Comparison of ENCODE assay signal across 8 mouse cellular contexts in the genomic region with DNA sequence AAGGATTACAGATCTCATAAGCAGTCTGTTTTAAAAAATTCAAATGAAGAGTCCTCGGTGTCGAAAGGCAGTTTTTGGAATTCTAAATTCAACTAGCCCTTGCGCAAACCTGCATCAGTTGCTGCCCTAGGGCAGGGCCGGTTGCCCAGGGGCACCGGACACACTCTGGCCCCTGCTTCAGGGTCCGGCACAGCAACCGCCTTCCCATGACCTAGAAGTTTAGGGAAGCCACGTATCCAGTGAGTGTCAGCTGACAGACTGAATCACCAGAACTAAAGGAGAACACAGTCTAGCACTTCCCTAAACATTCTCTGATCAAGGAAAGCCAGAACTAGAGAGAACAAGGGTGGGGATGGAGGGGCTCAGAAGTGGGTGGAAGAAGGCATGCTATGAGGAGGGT. TPM values are rescaled to one million over a fixed set of nuclear protein-coding genes. Genes with fewer than 3 reads are reported as not detected.
A peak's percentile ranks its signal among the peaks of the same experiment; 100 is the strongest.
DNase-seq lines count a peak whose midpoint lies in the region; ATAC-seq and TF ChIP-seq lines count a peak whose summit lies in the region.

No protein-coding gene starts in this region.

- H3K4me2 ChIP-seq in CH12.LX (ENCODE audit: insufficient read depth, low read depth, poor library complexity, severe bottlenecking) = peak overlapping the region; percentile 44; the same call in 1 of the 2 replicates
- H3K4me2 ChIP-seq in heart, embryonic 16.5 days (ENCODE audit: low read depth, low read length) = peak overlapping the region; percentile 79
- peak overlapping the region; percentile 78 for H3K4me2 ChIP-seq in limb, embryonic 15.5 days
- H3K4me2 ChIP-seq in midbrain, embryonic 14.5 days (ENCODE audit: low read length) = peak overlapping the region; percentile 92

- peaks cover 7 to 26% of the 10 kb centered on the region in 2 experiments for H3K4me1 ChIP-seq in CH12.LX (ENCODE audit: control insufficient read depth in 1 of 2, insufficient read depth in 2 of 2)
- H3K4me1 ChIP-seq in embryonic facial prominence, embryonic 10.5 days = peaks cover 11% of the 10 kb centered on the region; the same call in 1 of the 2 replicates
- H3K4me1 ChIP-seq in heart, embryonic 16.5 days (ENCODE audit: control insufficient read depth, insufficient read depth, low read length) = peaks cover 4% of the 10 kb centered on the region; the same call in 1 of the 2 replicates
- peaks cover 10% of the 10 kb centered on the region; the same call in 1 of the 2 replicates for H3K4me1 ChIP-seq in limb, embryonic 15.5 days
- H3K4me1 ChIP-seq in midbrain, embryonic 14.5 days (ENCODE audit: control insufficient read depth, insufficient read depth, low read length) = no peaks in the 10 kb centered on the region

- peak; percentile 18 for DNase-seq in gastrocnemius, adult 18-20 months (ENCODE audit: low spot score)
- no peak for DNase-seq in gastrocnemius, postnatal 25 days
- no peak for DNase-seq in CH12.LX (ENCODE audit: extremely low read depth)
- peak; percentile 22 for DNase-seq in embryonic facial prominence, embryonic 10.5 days (ENCODE audit: low spot score)
- peak; percentile 4 for DNase-seq in midbrain, embryonic 14.5 days
- no peak for DNase-seq in cerebellum, postnatal 36 days

- no peak overlapping the region; the same call in 1 of the 2 replicates for H3K27ac ChIP-seq in CH12.LX (ENCODE audit: insufficient read depth, low read depth)
- peak overlapping the region; percentile 69 for H3K27ac ChIP-seq in embryonic facial prominence, embryonic 10.5 days (replicated peaks)
- H3K27ac ChIP-seq in heart, embryonic 16.5 days (ENCODE audit: low read length) = no peak overlapping the region
- H3K27ac ChIP-seq in limb, embryonic 15.5 days = no peak overlapping the region
- no peak overlapping the region for H3K27ac ChIP-seq in midbrain, embryonic 14.5 days (replicated peaks; ENCODE audit: low read depth, low read length)

- TF ChIP-seq EP300 in CH12.LX (IDR thresholded peaks at IDR 0.05; ENCODE audit: low read length) = no peak

- H3K36me3 ChIP-seq in CH12.LX (replicated peaks in 1 of 2; ENCODE audit: control insufficient read depth in 1 of 2, insufficient read depth in 1 of 2, low read length in 1 of 2) = no peaks in the 10 kb centered on the region
- no peaks in the 10 kb centered on the region; the same call in 1 of the 2 replicates for H3K36me3 ChIP-seq in embryonic facial prominence, embryonic 10.5 days (replicated peaks)
- no peaks in the 10 kb centered on the region for H3K36me3 ChIP-seq in heart, embryonic 16.5 days (ENCODE audit: control insufficient read depth, insufficient read depth)
- no peaks in the 10 kb centered on the region for H3K36me3 ChIP-seq in limb, embryonic 15.5 days
- no peaks in the 10 kb centered on the region for H3K36me3 ChIP-seq in midbrain, embryonic 14.5 days (ENCODE audit: control insufficient read depth, insufficient read depth, low read length)

- in situ Hi-C loops in CH12.LX (cut with MboI; ENCODE audit: low pct_ligation_motif_present, low pct_unique_long_range_greater_than_20kb, low sequenced_read_pairs) = no loop called here

- peak overlapping the region; percentile 27 for H3K9ac ChIP-seq in CH12.LX (ENCODE audit: insufficient read depth, low read depth)
- peak overlapping the region; percentile 69 for H3K9ac ChIP-seq in heart, embryonic 16.5 days (ENCODE audit: low read length)
- 0 out of 2 replicates have a peak overlapping the region, but pooled peaks have one; percentile 1 for H3K9ac ChIP-seq in limb, embryonic 15.5 days
- H3K9ac ChIP-seq in midbrain, embryonic 14.5 days (replicated peaks; ENCODE audit: low read length) = peak overlapping the region; percentile 42

- H3K9me3 ChIP-seq in CH12.LX (replicated peaks; ENCODE audit: low read length) = no peaks in the 10 kb centered on the region
- H3K9me3 ChIP-seq in embryonic facial prominence, embryonic 10.5 days = no peaks in the 10 kb centered on the region
- no peaks in the 10 kb centered on the region for H3K9me3 ChIP-seq in heart, embryonic 16.5 days (replicated peaks; ENCODE audit: control insufficient read depth, low read length)
- H3K9me3 ChIP-seq in limb, embryonic 15.5 days = no peaks in the 10 kb centered on the region
- no peaks in the 10 kb centered on the region for H3K9me3 ChIP-seq in midbrain, embryonic 14.5 days (ENCODE audit: control insufficient read depth, low read length)

- dilution Hi-C loops in CH12.LX (cut with MboI; ENCODE audit: extremely low pct_ligation_motif_present, extremely low pct_unique_long_range_greater_than_20kb, low sequenced_read_pairs) = no loop called here

- no peaks in the 10 kb centered on the region for H3K27me3 ChIP-seq in CH12.LX (replicated peaks)
- H3K27me3 ChIP-seq in embryonic facial prominence, embryonic 10.5 days (replicated peaks; ENCODE audit: low read depth, poor library complexity, severe bottlenecking) = peaks cover 17% of the 10 kb centered on the region
- no peaks in the 10 kb centered on the region for H3K27me3 ChIP-seq in heart, embryonic 16.5 days (ENCODE audit: control insufficient read depth, insufficient read depth, low read length)
- no peaks in the 10 kb centered on the region for H3K27me3 ChIP-seq in limb, embryonic 15.5 days
- peaks cover 4% of the 10 kb centered on the region; the same call in 1 of the 2 replicates for H3K27me3 ChIP-seq in midbrain, embryonic 14.5 days (ENCODE audit: control insufficient read depth, insufficient read depth, low read length)

- no peaks in the 10 kb centered on the region for H3K79me2 ChIP-seq in CH12.LX (replicated peaks; ENCODE audit: control insufficient read depth, extremely low read depth, insufficient read depth, poor library complexity, severe bottlenecking)

- TF ChIP-seq CTCF in CH12.LX (conservative IDR thresholded peaks at IDR 0.05 in 1 of 2, IDR thresholded peaks at IDR 0.05 in 1 of 2; ENCODE audit: low read depth in 2 of 2, low read length in 2 of 2) = no peak

- 2% methylated on average over 8 of the region's 8 CpGs for WGBS in embryonic facial prominence, embryonic 10.5 days
- WGBS in heart, embryonic 16.5 days = 5% methylated on average over 8 of the region's 8 CpGs
- WGBS in limb, embryonic 15.5 days = 3% methylated on average over 8 of the region's 8 CpGs
- WGBS in midbrain, embryonic 14.5 days = 3% methylated on average over 8 of the region's 8 CpGs

- no peak; the same call in 1 of the 2 replicates for ATAC-seq in heart, embryonic 16.5 days (replicated peaks; ENCODE audit: extremely low read depth, insufficient read depth, low FRiP score)
- ATAC-seq in limb, embryonic 15.5 days (ENCODE audit: insufficient number of reproducible peaks, low FRiP score, low TSS enrichment, low read depth) = no peak
- ATAC-seq in midbrain, embryonic 14.5 days (ENCODE audit: low FRiP score, low TSS enrichment) = no peak

- no peak for TF ChIP-seq POLR2A in CH12.LX (IDR thresholded peaks at IDR 0.05; ENCODE audit: low read depth, low read length)

- TF ChIP-seq RAD21 in CH12.LX (IDR thresholded peaks at IDR 0.05; ENCODE audit: low read depth, low read length) = no peak

- H3K4me3 ChIP-seq in CH12.LX (replicated peaks in 1 of 3; ENCODE audit: low read depth in 2 of 3, low read length in 2 of 3, poor library complexity in 1 of 3) = peak overlapping the region; percentile 46 to 75 (median 67)
- peak overlapping the region; percentile 77 for H3K4me3 ChIP-seq in embryonic facial prominence, embryonic 10.5 days
- H3K4me3 ChIP-seq in heart, embryonic 16.5 days (ENCODE audit: low read length) = peak overlapping the region; percentile 68
- peak overlapping the region; percentile 50 for H3K4me3 ChIP-seq in limb, embryonic 15.5 days
- H3K4me3 ChIP-seq in midbrain, embryonic 14.5 days (replicated peaks; ENCODE audit: low read depth, low read length) = peak overlapping the region; percentile 50

RNA-seq across cellular contexts. Expression of gene Cyp4v3, which starts 0.5 kb away (rescaled TPM):
- 1 to 10 TPM in 1 of 2 experiments, under 1 TPM in 1; 0.80 to 1.4 TPM for total RNA-seq in gastrocnemius, adult 18-20 months (2021)
- 1 to 10 TPM in 1 of 2 experiments, under 1 TPM in 1; 0.51 to 1.4 TPM for total RNA-seq in gastrocnemius, postnatal 25 days (2021)
- total RNA-seq in CH12.LX (2012; rRNA removed) (1.2 and 2.2 TPM in 2 replicates), CH12.LX (2014; rRNA removed) (2.8 and 3.1 TPM in 2 replicates)
- polyA plus RNA-seq in CH12.LX (2012; ENCODE audit: insufficient read length, low read depth) = 2.5 and 2.8 TPM in 2 replicates
- polyA plus RNA-seq in embryonic facial prominence, embryonic 10.5 days (2016; fragmentation: Nextera tagmentation; extraction: Ambion mirVana) = 0.52 and 1.3 TPM in 2 replicates
- 0.81 and 1.1 TPM in 2 replicates for polyA plus RNA-seq in heart, embryonic 16.5 days (2015; fragmentation: Nextera tagmentation; extraction: Ambion mirVana)
- polyA plus RNA-seq in limb, embryonic 15.5 days (2015; fragmentation: Nextera tagmentation; extraction: Ambion mirVana) = 1.2 and 1.3 TPM in 2 replicates
- polyA plus RNA-seq in midbrain, embryonic 14.5 days (2014; fragmentation: Nextera tagmentation; extraction: Ambion mirVana) = 1.4 and 1.7 TPM in 2 replicates

RNA-seq across cellular contexts. Expression of gene Gm45753, which starts 25.2 kb away (rescaled TPM):
- not detected for total RNA-seq in gastrocnemius, adult 18-20 months (2021)
- total RNA-seq in gastrocnemius, postnatal 25 days (2021) = not detected
- not detected in 2 replicates for total RNA-seq in CH12.LX (2012; rRNA removed)
- total RNA-seq in CH12.LX (2014; rRNA removed) = not detected in 2 replicates
- not detected in 2 replicates for polyA plus RNA-seq in CH12.LX (2012; ENCODE audit: insufficient read length, low read depth)
- polyA plus RNA-seq in embryonic facial prominence, embryonic 10.5 days (2016; fragmentation: Nextera tagmentation; extraction: Ambion mirVana) = 0.07 TPM in 1 of 2 replicates, not detected in the other
- 0.11 TPM in 1 of 2 replicates, not detected in the other for polyA plus RNA-seq in heart, embryonic 16.5 days (2015; fragmentation: Nextera tagmentation; extraction: Ambion mirVana)
- polyA plus RNA-seq in limb, embryonic 15.5 days (2015; fragmentation: Nextera tagmentation; extraction: Ambion mirVana) = 0.08 TPM in 1 of 2 replicates, not detected in the other
- polyA plus RNA-seq in midbrain, embryonic 14.5 days (2014; fragmentation: Nextera tagmentation; extraction: Ambion mirVana) = not detected in 2 replicates

RNA-seq across cellular contexts. Expression of gene Klkb1, which starts 38.8 kb away (rescaled TPM):
- under 1 TPM in 1 of 2 experiments, not detected in 1; 0.07 TPM for total RNA-seq in gastrocnemius, adult 18-20 months (2021)
- not detected for total RNA-seq in gastrocnemius, postnatal 25 days (2021)
- total RNA-seq in CH12.LX (2012; rRNA removed) (not detected in 2 replicates), CH12.LX (2014; rRNA removed) (not detected in 2 replicates)
- polyA plus RNA-seq in CH12.LX (2012; ENCODE audit: insufficient read length, low read depth) = 0.04 TPM in 1 of 2 replicates, not detected in the other
- polyA plus RNA-seq in embryonic facial prominence, embryonic 10.5 days (2016; fragmentation: Nextera tagmentation; extraction: Ambion mirVana) = 0.03 TPM in 1 of 2 replicates, not detected in the other
- not detected in 2 replicates for polyA plus RNA-seq in heart, embryonic 16.5 days (2015; fragmentation: Nextera tagmentation; extraction: Ambion mirVana)
- not detected in 2 replicates for polyA plus RNA-seq in limb, embryonic 15.5 days (2015; fragmentation: Nextera tagmentation; extraction: Ambion mirVana)
- polyA plus RNA-seq in midbrain, embryonic 14.5 days (2014; fragmentation: Nextera tagmentation; extraction: Ambion mirVana) = not detected in 2 replicates

RNA-seq across cellular contexts. Expression of gene Fam149a, which starts 48.6 kb away (rescaled TPM):
- 1 to 10 TPM; 1.7 to 2.1 TPM for total RNA-seq in gastrocnemius, adult 18-20 months (2021)
- total RNA-seq in gastrocnemius, postnatal 25 days (2021) = 1 to 10 TPM; 2.6 to 3.1 TPM
- total RNA-seq in CH12.LX (2012; rRNA removed) (not detected in 2 replicates), CH12.LX (2014; rRNA removed) (not detected in 2 replicates)
- not detected in 2 replicates for polyA plus RNA-seq in CH12.LX (2012; ENCODE audit: insufficient read length, low read depth)
- polyA plus RNA-seq in embryonic facial prominence, embryonic 10.5 days (2016; fragmentation: Nextera tagmentation; extraction: Ambion mirVana) = 13.1 and 13.8 TPM in 2 replicates
- polyA plus RNA-seq in heart, embryonic 16.5 days (2015; fragmentation: Nextera tagmentation; extraction: Ambion mirVana) = 3.0 and 3.4 TPM in 2 replicates
- 11.5 and 11.8 TPM in 2 replicates for polyA plus RNA-seq in limb, embryonic 15.5 days (2015; fragmentation: Nextera tagmentation; extraction: Ambion mirVana)
- polyA plus RNA-seq in midbrain, embryonic 14.5 days (2014; fragmentation: Nextera tagmentation; extraction: Ambion mirVana) = 8.7 and 9.9 TPM in 2 replicates

Comparison
In these comparisons a context has a peak if more than half of its experiments do, and no peak if none do; other contexts are left out.
1. DNase-seq: peak in gastrocnemius, adult 18-20 months (single experiment), embryonic facial prominence, embryonic 10.5 days (single experiment) and midbrain, embryonic 14.5 days (single experiment); none in gastrocnemius, postnatal 25 days (single experiment), CH12.LX (single experiment) and cerebellum, postnatal 36 days (0 of 2).
2. H3K9ac ChIP-seq: peak in every context shown above with its lines; median percentile 69 in heart, embryonic 16.5 days; 42 in midbrain, embryonic 14.5 days; 27 in CH12.LX; 1 in limb, embryonic 15.5 days.
3. Peak in every context shown above with its lines, with median percentiles within 50 percentile points of each other: H3K4me2 ChIP-seq and H3K4me3 ChIP-seq.